Mouse (Mus musculus) ES-E14 (cell line): Measurements from ENCODE around the gene Sgsm2. TPM values are rescaled to one million over a fixed set of nuclear protein-coding genes. Genes with fewer than 3 reads are reported as not detected.

Experiments used
- DNase-seq: peaks from one replicate; pipeline ENCODE4 v3.0.0-alpha.2; 2013; ENCODE audit warnings: low read depth, low spot score
- H3K27ac ChIP-seq: 2 replicates; pipeline ENCODE4 v1.5.1; 2012; ENCODE audit warnings: low read depth, mild to moderate bottlenecking, low read length, moderate library complexity, mixed read lengths; ENCODE audit not compliant: poor library complexity, insufficient read depth, severe bottlenecking
- H3K36me3 ChIP-seq: 2 replicates; pipeline ENCODE4 v1.6.1; 2012; ENCODE audit warnings: mild to moderate bottlenecking, low read length, moderate library complexity, mixed read lengths; ENCODE audit not compliant: control insufficient read depth, poor library complexity, insufficient read depth, severe bottlenecking
- H3K4me1 ChIP-seq, 2 experiments: fragments of 150-350 bp in 1 of 2; sonication (generic) in 1 of 2; 2 replicates each; pipeline ENCODE4 v1.6.1; 2012; ENCODE audit warnings: low read length in 2 of 2, mild to moderate bottlenecking in 1 of 2, mixed read lengths in 1 of 2; ENCODE audit not compliant: control insufficient read depth in 2 of 2, insufficient read depth in 2 of 2, poor library complexity in 1 of 2
- H3K4me3 ChIP-seq, 2 experiments: fragments of 150-350 bp in 1 of 2; sonication (generic) in 1 of 2; 2 replicates each; pipeline ENCODE4 v1.5.1; 2012; ENCODE audit warnings: low read length in 2 of 2, low read depth in 1 of 2, mild to moderate bottlenecking in 1 of 2, mixed read lengths in 1 of 2; ENCODE audit not compliant: insufficient read depth in 1 of 2, poor library complexity in 1 of 2, severe bottlenecking in 1 of 2
- H3K9ac ChIP-seq: 2 replicates; pipeline ENCODE4 v1.6.1; 2012; ENCODE audit warnings: low read depth, mild to moderate bottlenecking, low read length, mixed read lengths; ENCODE audit not compliant: poor library complexity, insufficient read depth, severe bottlenecking
- H3K9me3 ChIP-seq: fragments of 150-350 bp; sonication (generic); 2 replicates; pipeline ENCODE4 v1.6.1; 2012; ENCODE audit warnings: low read depth, mild to moderate bottlenecking, low read length; ENCODE audit not compliant: control insufficient read depth, insufficient read depth
- CHD2 ChIP-seq: IDR thresholded peaks from 2 replicates; pipeline ENCODE4 v1.6.1; 2014; ENCODE audit warnings: mild to moderate bottlenecking, low read depth, low read length, inconsistent platforms
- HCFC1 ChIP-seq: IDR thresholded peaks from 2 replicates; pipeline ENCODE4 v1.6.1; 2012; ENCODE audit warnings: low read length, inconsistent platforms, borderline replicate concordance; ENCODE audit not compliant: insufficient read depth
- MAFK ChIP-seq: IDR thresholded peaks from 2 replicates; pipeline ENCODE4 v1.6.1; 2014; ENCODE audit warnings: mild to moderate bottlenecking, low read depth, low read length, inconsistent platforms; ENCODE audit not compliant: insufficient read depth
- ZC3H11A ChIP-seq: IDR thresholded peaks from 2 replicates; pipeline ENCODE4 v1.6.1; 2012; ENCODE audit warnings: low read depth, mild to moderate bottlenecking, inconsistent platforms, low read length, borderline replicate concordance
- ZNF384 ChIP-seq: IDR thresholded peaks from 2 replicates; pipeline ENCODE4 v1.6.1; 2012; ENCODE audit warnings: low read depth, low read length, inconsistent platforms
- in situ Hi-C, 2 experiments: fragments of 600-800 bp; cut with MboI; formaldehyde crosslinking; loops; one replicate each; pipeline ENCODE4 v1.15.1; 2025; ENCODE audit warnings: low sequenced_read_pairs in 2 of 2, inconsistent platforms in 1 of 2; ENCODE audit not compliant: unreplicated experiment in 2 of 2
- total RNA-seq: library from RNA; depleted of rRNA; stranded (reverse); fragments of 300-350 nt; gene quantifications from 2 replicates; pipeline ENCODE4 v1.2.3, GENCODE M21; 2012

Sgsm2 gene
- total RNA-seq, 1 experiment, result 10.4 TPM

DNA sequence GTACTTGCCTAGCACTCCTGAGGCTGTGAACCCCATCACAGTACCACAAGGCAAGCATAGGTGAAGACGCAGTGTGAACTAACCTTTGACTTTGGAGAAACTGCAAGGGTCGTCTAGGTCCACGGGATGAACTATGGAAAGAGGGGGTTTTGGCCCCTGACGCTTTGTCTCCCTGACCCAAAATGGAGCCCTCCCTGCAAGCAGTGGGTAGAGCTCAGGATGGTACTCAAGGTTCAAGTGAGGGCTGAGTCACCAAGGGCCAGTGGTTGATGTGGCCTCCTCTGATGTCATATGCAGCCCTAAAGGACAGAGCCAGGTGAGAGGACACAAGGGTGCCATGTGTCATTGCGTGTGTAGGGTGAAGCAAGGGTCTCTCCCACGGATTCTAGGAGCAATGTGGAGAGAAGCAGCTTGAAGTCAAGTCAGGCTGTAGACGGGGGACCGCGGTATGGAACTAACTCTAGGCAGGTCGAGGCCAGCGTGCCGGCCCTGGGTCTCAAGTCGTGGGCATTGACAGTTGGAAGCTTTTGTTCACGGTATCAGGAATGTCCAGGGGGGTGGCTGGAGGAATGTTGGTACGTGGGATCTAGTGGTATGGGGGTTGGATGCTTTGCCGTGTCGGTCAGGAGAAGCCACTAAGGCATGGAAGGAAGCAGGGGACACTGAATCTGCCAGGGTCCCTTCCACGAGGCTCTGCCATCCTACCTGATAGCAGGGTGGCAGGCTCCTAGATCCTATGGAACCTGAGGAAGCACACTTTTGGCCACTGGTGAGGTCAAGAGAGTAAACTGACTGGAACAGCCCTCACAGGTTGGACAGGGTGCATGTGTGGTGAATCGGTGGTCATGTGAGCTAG, 56.8 kb downstream of the Sgsm2 start:
- TF ChIP-seq HCFC1, result no peak
- peaks cover 12 to 51% of the 10 kb centered on the region in 2 experiments; a peak in 3 of 4 replicates for H3K4me1 ChIP-seq
- no peaks in the 10 kb centered on the region for H3K9me3 ChIP-seq
- DNase-seq, result no peak
- H3K4me3 ChIP-seq, result no peak overlapping the region
- H3K27ac ChIP-seq, result no peak overlapping the region
- H3K36me3 ChIP-seq, result peaks cover 21% of the 10 kb centered on the region; the same call in 1 of the 2 replicates
- no peak overlapping the region for H3K9ac ChIP-seq
- in situ Hi-C loops, result no loop called here

DNA sequence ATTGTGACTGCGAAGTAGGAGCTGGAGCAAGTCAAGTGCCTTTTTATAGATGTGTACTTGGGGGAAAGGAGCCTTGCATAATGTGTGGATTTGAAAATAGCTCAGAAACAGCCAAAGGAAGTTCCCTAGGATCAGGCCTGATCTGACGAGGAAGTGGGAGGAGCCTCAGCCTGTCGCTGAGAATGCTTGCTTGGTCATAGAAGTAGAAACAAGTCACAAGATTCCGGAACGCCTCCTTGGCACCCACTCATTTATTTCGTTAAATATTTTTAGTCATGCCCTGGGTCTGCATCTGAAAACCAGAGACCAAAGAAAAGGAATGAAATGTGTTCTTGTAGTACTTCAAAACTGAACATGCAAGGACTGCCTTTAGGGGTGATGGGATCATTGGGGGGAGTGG, 57.9 kb downstream of the Sgsm2 start:
- Histone ChIP-seq H3K9me3 (no peaks in the 10 kb centered on the region), H3K4me1 (peaks cover 14 to 56% of the 10 kb centered on the region in 2 experiments; a peak in 3 of 4 replicates), H3K27ac (no peak overlapping the region; the same call in 1 of the 2 replicates), H3K9ac (no peak overlapping the region; the same call in 1 of the 2 replicates), H3K36me3 (peaks cover 21% of the 10 kb centered on the region; the same call in 1 of the 2 replicates), H3K4me3 (peak overlapping the region in 1 of 2 experiments; percentile 78; a peak in 2 of 4 replicates)
- no peak for DNase-seq
- no peak for TF ChIP-seq ZC3H11A
- TF ChIP-seq MAFK, result no peak
- no peak for TF ChIP-seq HCFC1
- TF ChIP-seq ZNF384, result no peak
- TF ChIP-seq CHD2, result no peak
- in situ Hi-C loops, result no loop called here

DNA sequence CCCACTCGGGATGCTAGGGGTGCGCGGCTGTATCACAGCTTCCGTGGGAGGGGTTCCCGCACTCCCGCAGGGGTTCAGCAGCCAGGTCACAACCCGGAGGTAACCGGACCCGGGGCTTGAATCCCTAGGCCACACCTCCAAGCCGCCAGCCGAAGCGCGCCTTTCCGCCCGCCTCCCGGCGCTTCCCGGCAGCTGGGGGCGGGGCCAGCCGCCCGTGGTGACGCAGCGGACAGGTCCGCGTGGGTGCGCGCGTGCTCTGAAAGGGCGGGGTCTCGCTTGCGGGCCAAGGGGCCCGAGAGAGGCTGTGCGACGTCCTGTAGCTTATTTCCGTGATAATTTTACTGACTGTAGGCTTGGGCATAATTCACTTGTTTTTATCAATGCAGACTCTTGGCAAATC, 58.4 kb downstream of the Sgsm2 start:
- DNase-seq, result peak; percentile 89
- Histone ChIP-seq H3K4me3 (peak overlapping the region; percentile 72 to 78), H3K9ac (peak overlapping the region; percentile 77), H3K27ac (peak overlapping the region; percentile 86), H3K4me1 (peaks cover 14 to 59% of the 10 kb centered on the region in 2 experiments; a peak in 3 of 4 replicates), H3K9me3 (no peaks in the 10 kb centered on the region), H3K36me3 (peaks cover 19% of the 10 kb centered on the region; the same call in 1 of the 2 replicates)
- in situ Hi-C loops, result no loop called here
- TF ChIP-seq CHD2 (no peak), MAFK (0 out of 2 replicates have a peak, but pooled peaks have one; percentile 11)

DNA sequence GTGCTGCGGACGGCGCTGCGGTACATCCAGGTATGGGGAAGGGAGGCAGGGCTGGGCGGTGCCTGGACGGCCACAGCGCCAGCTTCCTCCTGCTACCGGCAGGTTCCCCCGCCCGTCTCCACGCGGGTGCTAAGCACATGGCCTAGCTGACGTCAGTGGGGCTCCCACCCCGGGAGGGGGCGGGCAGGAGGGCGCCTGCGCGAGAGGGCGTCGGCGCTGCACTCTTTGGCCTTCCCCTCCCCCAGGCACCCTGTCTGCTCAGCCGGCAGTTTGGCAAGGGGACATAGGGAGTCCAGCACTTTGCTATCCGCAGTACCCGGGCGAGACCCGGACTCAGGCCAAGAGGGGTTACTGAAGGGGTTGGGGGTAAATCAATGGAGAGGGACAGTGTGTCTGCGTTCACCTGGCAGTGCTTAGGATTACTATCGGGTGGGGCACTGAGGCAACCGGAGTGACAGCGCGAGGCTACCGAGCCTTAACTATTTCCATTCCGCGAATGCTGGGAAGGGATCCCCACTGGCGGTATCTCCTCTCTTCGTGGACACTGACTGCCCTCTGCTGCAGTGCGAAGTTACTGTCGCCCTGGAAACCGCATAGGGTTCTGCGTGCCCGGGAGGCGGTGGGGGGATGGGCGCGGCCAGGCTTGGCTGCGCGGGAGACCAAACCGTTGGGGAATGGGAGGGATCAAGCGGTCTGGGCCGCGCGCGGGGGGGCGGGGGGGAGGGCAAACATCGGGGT, 59.0 kb downstream of the Sgsm2 start:
- no peak for TF ChIP-seq ZC3H11A
- no peak for TF ChIP-seq CHD2
- no peak for TF ChIP-seq MAFK
- no peak for TF ChIP-seq ZNF384
- TF ChIP-seq HCFC1, result no peak
- H3K9ac ChIP-seq, result peak overlapping the region; percentile 77
- peaks cover 14% of the 10 kb centered on the region; the same call in 1 of the 2 replicates for H3K36me3 ChIP-seq
- H3K9me3 ChIP-seq, result no peaks in the 10 kb centered on the region
- H3K4me3 ChIP-seq, result peak overlapping the region; percentile 72 to 78
- DNase-seq, result peak; percentile 86
- H3K4me1 ChIP-seq, result peaks cover 14 to 56% of the 10 kb centered on the region in 2 experiments; a peak in 3 of 4 replicates
- in situ Hi-C loops, result no loop called here
- peak overlapping the region; percentile 86 for H3K27ac ChIP-seq
